Mouse (Mus musculus) embryonic facial prominence, embryonic 14.5 days (tissue): Measurements from ENCODE around the gene Ap1s3. TPM values are rescaled to one million over a fixed set of nuclear protein-coding genes. Genes with fewer than 3 reads are reported as not detected.
A peak's percentile ranks its signal among the peaks of the same experiment; 100 is the strongest.

Source experiments
- ATAC-seq: fragments of 200-750 bp; cut with Nextera tagmentation; 2 replicates; pipeline ENCODE4 v1.8.0; 2017; ENCODE audit warnings: low read depth, moderate number of reproducible peaks, moderate TSS enrichment
- DNase-seq: peaks from one replicate; pipeline ENCODE4 v3.0.0-alpha.2; 2015; ENCODE audit warnings: low spot score
- H3K27ac ChIP-seq: fragments of 300-500 bp; sonication (generic); replicated peaks from 2 replicates; pipeline ENCODE4 v1.5.1; 2014; ENCODE audit warnings: low read depth, mild to moderate bottlenecking, low read length, moderate library complexity
- H3K27me3 ChIP-seq: fragments of 300-500 bp; sonication (generic); replicated peaks from 2 replicates; pipeline ENCODE4 v1.6.1; 2014; ENCODE audit warnings: low read length; ENCODE audit not compliant: control insufficient read depth, insufficient read depth
- H3K36me3 ChIP-seq: fragments of 300-500 bp; sonication (generic); 2 replicates; pipeline ENCODE4 v1.6.1; 2014; ENCODE audit warnings: low read length, mixed read lengths; ENCODE audit not compliant: control insufficient read depth, insufficient read depth
- H3K4me1 ChIP-seq: fragments of 300-500 bp; sonication (generic); 2 replicates; pipeline ENCODE4 v1.6.1; 2014; ENCODE audit warnings: antibody characterized with exemption, low read length; ENCODE audit not compliant: control insufficient read depth, insufficient read depth
- H3K4me2 ChIP-seq: fragments of 300-500 bp; sonication (generic); 2 replicates; pipeline ENCODE4 v1.6.1; 2014; ENCODE audit warnings: low read depth, mild to moderate bottlenecking, low read length, moderate library complexity, mixed read lengths
- H3K4me3 ChIP-seq: fragments of 300-500 bp; sonication (generic); 2 replicates; pipeline ENCODE4 v1.5.1; 2014; ENCODE audit warnings: low read depth, mild to moderate bottlenecking, low read length
- H3K9ac ChIP-seq: fragments of 300-500 bp; sonication (generic); 2 replicates; pipeline ENCODE4 v1.6.1; 2014; ENCODE audit warnings: low read depth, mild to moderate bottlenecking, low read length, moderate library complexity, mixed read lengths
- H3K9me3 ChIP-seq: fragments of 300-500 bp; sonication (generic); 2 replicates; pipeline ENCODE4 v1.6.1; 2016; ENCODE audit warnings: low read length; ENCODE audit not compliant: control insufficient read depth
- WGBS: fragments of 180-500 bp; shearing (Covaris S2); extraction: QIAGEN DNeasy Blood & Tissue Kit; methylation state at CpG from one replicate; pipeline ENCODE4 v1.1.7; 2014; 5-methylcytosine and 5-hydroxymethylcytosine counted together
- polyA plus RNA-seq: library from polyadenylated mRNA; unstranded; fragments of >200 nt; fragmentation: Nextera tagmentation; extraction: Ambion mirVana; gene quantifications from 2 replicates; pipeline ENCODE4 v1.2.1, GENCODE M21; 2014

Ap1s3 gene
- polyA plus RNA-seq, 1 experiment from 2014 or later, result 0.31 TPM

DNA sequence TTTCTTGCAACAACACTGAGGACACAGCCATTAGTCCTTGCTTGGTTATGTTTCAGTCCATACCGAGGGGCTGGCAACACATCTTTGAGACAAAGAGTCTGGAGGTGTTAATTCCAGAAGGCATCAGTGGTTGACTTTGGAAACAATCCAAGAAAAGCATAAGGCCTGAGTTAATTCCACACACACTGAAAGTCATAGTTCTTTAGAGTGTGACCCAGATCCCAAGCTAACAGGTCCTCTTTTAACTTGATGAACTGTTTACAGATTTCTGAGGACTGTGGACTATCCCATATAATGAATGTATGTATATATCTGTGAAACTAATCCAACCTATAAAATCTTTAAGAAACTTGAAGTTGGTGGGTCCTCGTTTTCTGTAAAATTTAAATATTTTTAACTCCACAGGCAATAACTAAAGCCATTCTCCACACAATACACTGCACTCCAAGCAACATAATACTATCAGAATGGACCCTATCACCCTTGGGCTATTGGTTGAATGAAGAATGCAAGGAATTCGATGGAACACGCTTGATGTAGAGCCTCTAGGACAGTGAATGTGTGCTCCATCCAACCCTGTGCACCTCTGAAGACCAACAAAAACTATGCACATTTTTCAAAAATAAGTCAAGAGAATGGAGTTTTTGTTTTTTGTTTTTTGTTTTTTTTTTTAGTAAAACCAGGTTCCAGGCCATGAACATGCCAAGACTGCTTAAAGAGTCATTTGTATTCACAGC, 15.8 kb downstream of the Ap1s3 start:
- no peak overlapping the region for H3K4me2 ChIP-seq
- ATAC-seq (no peak), DNase-seq (no peak)
- H3K27ac ChIP-seq, result no peak overlapping the region
- H3K36me3 ChIP-seq, result no peaks in the 10 kb centered on the region
- H3K27me3 ChIP-seq, result no peaks in the 10 kb centered on the region
- no peaks in the 10 kb centered on the region for H3K4me1 ChIP-seq
- no peak overlapping the region for H3K9ac ChIP-seq
- WGBS, result 51% methylated on average over 4 of the region's 4 CpGs
- no peaks in the 10 kb centered on the region for H3K9me3 ChIP-seq
- H3K4me3 ChIP-seq, result no peak overlapping the region

DNA sequence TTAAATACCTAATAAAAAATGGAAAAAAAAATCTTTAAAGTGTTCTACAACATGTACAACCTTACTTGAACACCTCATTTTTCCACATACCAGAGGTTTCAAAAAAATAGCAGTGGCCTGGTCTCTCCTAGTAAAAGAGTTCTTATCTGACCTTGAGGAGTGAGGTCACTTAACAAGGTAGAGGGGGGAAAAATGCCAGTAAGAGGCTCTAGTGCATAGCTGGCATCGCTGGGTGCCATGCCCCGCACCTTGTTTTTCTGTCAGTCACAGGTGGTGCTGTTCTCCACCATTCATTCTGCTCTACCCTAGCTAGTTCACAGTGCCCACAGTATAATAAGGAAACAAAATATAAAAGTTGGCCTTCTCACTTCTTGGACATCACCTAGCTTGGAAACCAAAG, 16.8 kb downstream of the Ap1s3 start:
- DNase-seq (no peak), ATAC-seq (no peak)
- Histone ChIP-seq H3K4me2 (no peak overlapping the region), H3K4me1 (no peaks in the 10 kb centered on the region), H3K36me3 (no peaks in the 10 kb centered on the region), H3K4me3 (no peak overlapping the region), H3K9ac (no peak overlapping the region), H3K27ac (no peak overlapping the region), H3K27me3 (no peaks in the 10 kb centered on the region), H3K9me3 (no peaks in the 10 kb centered on the region)
- 90% methylated on average over 2 of the region's 2 CpGs for WGBS

DNA sequence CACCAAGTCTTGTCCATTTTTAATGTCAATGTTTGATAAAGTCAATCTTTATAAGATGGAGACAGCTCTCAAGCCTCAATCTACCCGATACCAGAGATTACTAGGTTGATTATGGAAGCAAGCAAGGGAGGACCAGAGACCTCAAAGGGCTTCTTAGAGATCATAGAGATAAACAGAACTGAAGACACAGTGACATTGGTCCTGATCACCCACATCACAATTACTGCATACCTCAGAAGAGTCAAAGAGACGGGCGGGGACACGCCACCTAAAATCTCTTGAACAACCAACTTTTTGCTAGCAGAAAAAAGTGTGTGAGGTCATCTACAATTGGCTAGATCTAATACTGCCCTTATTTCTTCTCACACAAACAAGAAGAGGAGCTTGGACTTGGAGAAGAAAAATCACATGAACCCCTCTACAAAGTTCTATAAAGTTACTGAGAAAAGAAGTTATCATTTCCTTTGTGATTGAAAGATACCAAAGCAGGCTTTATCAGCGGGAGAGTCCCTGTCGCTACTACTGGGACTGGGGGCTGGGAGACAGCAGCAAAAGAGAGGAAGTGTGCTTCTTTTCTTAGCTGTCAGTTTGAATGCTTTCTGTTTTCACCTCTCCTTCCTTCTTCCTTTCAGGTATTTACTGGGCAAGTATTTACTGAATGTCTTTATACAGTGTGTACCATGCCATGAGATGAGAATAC, 28.2 kb downstream of the Ap1s3 start:
- H3K4me3 ChIP-seq, result no peak overlapping the region
- H3K4me2 ChIP-seq, result no peak overlapping the region
- no peaks in the 10 kb centered on the region for H3K27me3 ChIP-seq
- H3K9ac ChIP-seq, result no peak overlapping the region
- WGBS, result 86% methylated on average over 6 of the region's 6 CpGs
- ATAC-seq (no peak), DNase-seq (no peak)
- no peaks in the 10 kb centered on the region for H3K4me1 ChIP-seq
- no peaks in the 10 kb centered on the region for H3K36me3 ChIP-seq
- no peaks in the 10 kb centered on the region for H3K9me3 ChIP-seq
- no peak overlapping the region for H3K27ac ChIP-seq

DNA sequence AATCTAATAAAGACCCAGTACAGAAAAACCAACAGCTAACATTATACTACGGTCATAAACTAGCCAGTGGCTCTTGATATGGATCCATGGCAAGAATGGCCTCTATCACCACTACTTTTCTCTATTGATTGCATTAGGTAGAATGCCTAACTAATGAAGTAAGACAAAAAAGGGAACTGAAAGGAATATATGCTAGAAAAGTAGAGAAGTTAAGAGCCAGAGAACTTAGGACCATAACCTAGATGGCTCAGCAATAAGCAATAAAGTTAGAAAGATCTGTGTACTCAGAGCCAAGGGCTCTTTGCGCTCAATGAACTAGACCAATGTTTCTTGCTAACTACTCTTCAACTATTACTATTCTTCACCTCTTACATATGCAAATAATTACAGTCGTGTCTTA, 29.1 kb downstream of the Ap1s3 start:
- Histone ChIP-seq H3K9ac (no peak overlapping the region), H3K4me3 (no peak overlapping the region), H3K27me3 (no peaks in the 10 kb centered on the region), H3K9me3 (no peaks in the 10 kb centered on the region), H3K4me1 (no peaks in the 10 kb centered on the region), H3K36me3 (no peaks in the 10 kb centered on the region), H3K27ac (no peak overlapping the region), H3K4me2 (no peak overlapping the region)
- ATAC-seq (no peak), DNase-seq (no peak)
- whole genome bisulfite sequencing, result 91% methylated on average over 3 of the region's 3 CpGs

DNA sequence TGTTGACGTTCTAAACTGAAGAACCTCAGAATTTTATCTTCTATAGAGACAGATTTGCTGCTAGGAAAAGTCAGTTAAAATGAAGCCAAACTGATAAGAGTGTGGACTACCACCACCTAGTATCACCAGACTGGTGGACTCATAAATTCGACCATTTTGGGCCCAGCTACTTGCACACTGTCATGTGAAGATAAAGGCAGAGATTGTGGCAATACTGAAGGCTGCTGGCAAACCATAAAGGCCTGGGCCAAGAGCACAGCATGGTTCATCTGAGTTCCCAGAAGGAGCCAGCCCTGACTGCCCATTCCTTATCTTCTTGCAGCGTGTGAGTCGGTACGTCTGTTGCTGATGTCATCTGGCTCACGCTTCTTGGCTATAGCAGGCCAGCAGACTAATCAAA, 30.4 kb downstream of the Ap1s3 start:
- no peaks in the 10 kb centered on the region for H3K36me3 ChIP-seq
- no peak overlapping the region for H3K9ac ChIP-seq
- no peak overlapping the region for H3K4me2 ChIP-seq
- ATAC-seq (no peak), DNase-seq (no peak)
- no peaks in the 10 kb centered on the region for H3K27me3 ChIP-seq
- WGBS, result 87% methylated on average over 6 of the region's 6 CpGs
- no peak overlapping the region for H3K4me3 ChIP-seq
- no peaks in the 10 kb centered on the region for H3K4me1 ChIP-seq
- H3K27ac ChIP-seq, result no peak overlapping the region
- no peaks in the 10 kb centered on the region for H3K9me3 ChIP-seq

DNA sequence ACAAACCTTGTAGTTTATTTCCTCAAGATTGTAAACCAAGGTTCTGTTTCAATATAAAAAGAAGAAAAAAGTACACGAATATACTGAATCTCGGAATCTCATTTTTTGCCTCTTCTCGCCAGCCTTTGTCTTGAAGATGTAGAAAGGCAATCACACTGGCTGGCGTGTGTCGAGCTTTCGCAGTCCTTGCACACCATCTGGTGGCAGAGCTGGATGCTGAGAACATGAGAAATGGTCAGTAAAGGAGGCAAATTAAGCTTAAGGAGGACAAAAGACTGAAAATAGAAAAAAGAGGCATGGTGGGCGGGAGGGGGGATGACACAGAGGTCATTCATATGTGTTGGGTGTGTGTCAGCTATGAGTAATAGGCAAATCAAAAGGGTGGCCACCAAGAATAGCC, 31.6 kb downstream of the Ap1s3 start:
- Histone ChIP-seq H3K4me1 (no peaks in the 10 kb centered on the region), H3K4me3 (no peak overlapping the region), H3K36me3 (no peaks in the 10 kb centered on the region), H3K27ac (no peak overlapping the region), H3K9ac (no peak overlapping the region), H3K27me3 (no peaks in the 10 kb centered on the region), H3K4me2 (no peak overlapping the region), H3K9me3 (no peaks in the 10 kb centered on the region)
- ATAC-seq, result no peak
- DNase-seq, result peak; percentile 80
- WGBS, result 65% methylated on average over 7 of the region's 7 CpGs

DNA sequence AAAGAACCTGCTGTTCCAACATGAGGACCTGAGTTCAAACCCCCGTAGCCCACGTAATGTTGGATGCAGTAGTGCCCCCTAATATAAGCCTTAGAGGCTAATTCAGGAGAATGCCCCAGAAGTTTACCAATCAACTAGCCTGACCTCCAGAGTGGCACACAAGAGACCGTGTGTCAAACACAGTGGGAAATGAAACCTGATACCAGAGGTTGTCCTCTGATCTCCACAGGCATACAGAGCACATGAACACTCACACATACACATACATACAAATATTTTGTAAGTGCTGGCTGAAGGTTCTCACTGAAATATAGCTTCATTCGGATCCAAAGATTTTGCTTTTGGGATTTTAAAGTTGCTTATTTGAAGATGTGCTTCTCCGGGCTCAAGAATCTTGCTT, 32.1 kb downstream of the Ap1s3 start:
- Histone ChIP-seq H3K4me3 (no peak overlapping the region), H3K9ac (no peak overlapping the region), H3K27ac (no peak overlapping the region), H3K27me3 (no peaks in the 10 kb centered on the region), H3K36me3 (no peaks in the 10 kb centered on the region), H3K4me1 (no peaks in the 10 kb centered on the region), H3K4me2 (no peak overlapping the region), H3K9me3 (no peaks in the 10 kb centered on the region)
- 67% methylated on average over 5 of the region's 5 CpGs for WGBS
- DNase-seq (no peak), ATAC-seq (no peak)

DNA sequence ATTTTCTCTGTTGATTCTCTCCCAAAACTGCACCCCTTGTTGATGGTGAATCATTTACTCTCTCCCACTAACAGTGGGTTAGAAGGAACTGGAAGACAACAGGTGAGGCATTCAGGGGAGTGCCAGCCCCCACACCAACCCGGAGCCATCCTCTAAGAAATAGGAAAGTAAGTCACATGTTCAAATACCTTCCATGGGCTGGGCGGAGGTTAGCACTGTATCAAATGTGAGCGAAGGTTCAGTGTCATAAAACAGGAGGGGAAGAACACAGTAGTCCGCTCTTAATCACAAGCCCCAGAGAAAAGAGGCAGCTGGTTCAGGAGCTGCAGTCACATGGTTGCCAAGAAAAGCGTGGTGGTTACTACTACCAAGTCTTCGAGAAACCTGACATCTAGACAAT, 32.7 kb downstream of the Ap1s3 start:
- ATAC-seq, result no peak
- H3K36me3 ChIP-seq, result no peaks in the 10 kb centered on the region
- 81% methylated on average over 6 of the region's 6 CpGs for WGBS

DNA sequence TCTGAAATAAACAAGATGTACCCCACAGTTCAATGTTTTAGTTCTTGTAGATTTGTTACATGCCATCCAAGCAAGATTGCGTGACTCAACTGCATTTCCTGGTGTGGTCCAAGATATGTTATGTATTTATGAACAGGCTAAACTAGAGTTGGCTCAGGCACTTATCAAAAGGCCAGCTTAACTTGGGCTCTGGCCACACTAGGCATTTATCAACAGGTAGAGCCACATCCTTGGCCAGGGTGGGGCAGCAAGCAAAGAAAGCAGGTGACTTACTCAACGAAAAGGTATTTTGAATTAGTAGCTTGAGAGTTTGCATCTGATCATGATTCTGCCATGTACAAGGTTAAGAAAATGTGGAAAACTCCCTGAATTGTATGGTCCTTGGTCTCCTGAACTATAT, 34.0 kb downstream of the Ap1s3 start:
- ATAC-seq (no peak), DNase-seq (no peak)
- Histone ChIP-seq H3K9me3 (no peaks in the 10 kb centered on the region), H3K4me3 (no peak overlapping the region), H3K4me2 (no peak overlapping the region), H3K4me1 (no peaks in the 10 kb centered on the region), H3K27me3 (no peaks in the 10 kb centered on the region), H3K36me3 (no peaks in the 10 kb centered on the region), H3K9ac (no peak overlapping the region), H3K27ac (no peak overlapping the region)
- 93% methylated on average over 2 of the region's 2 CpGs for WGBS

More for the DNA sequence above, 32.7 kb downstream of the Ap1s3 start:
- no peaks in the 10 kb centered on the region for H3K27me3 ChIP-seq
- H3K4me2 ChIP-seq, result no peak overlapping the region
- H3K27ac ChIP-seq, result no peak overlapping the region
- H3K4me3 ChIP-seq, result no peak overlapping the region
- no peaks in the 10 kb centered on the region for H3K9me3 ChIP-seq
- no peak overlapping the region for H3K9ac ChIP-seq
- DNase-seq, result no peak
- H3K4me1 ChIP-seq, result no peaks in the 10 kb centered on the region
